Mouse (Mus musculus) adrenal gland, postnatal 4 days (tissue): Measurements from ENCODE around the gene Ntsr1. TPM values are rescaled to one million over a fixed set of nuclear protein-coding genes. Genes with fewer than 3 reads are reported as not detected.

Source experiments
- DNase-seq, 2 experiments: peaks; one replicate each; pipeline ENCODE4 v3.0.0; 2021 to 2022; ENCODE audit warnings: low spot score in 2 of 2, mixed read lengths in 2 of 2
- total RNA-seq, 2 experiments: library from RNA; stranded (reverse); gene quantifications; 2 replicates each; pipeline ENCODE4 v1.2.3; 2021

Ntsr1 gene
- total RNA-seq, 2 experiments from 2014 or later: 0.25 to 0.73 TPM

- DNase-seq: no peak
These were observed 56.7 kb downstream of the Ntsr1 start for GRCm38 (mm10) chr2:180556470-180556869.

GRCm38 (mm10) chr2:180560245-180560644 lies 60.5 kb downstream of the Ntsr1 start:
- DNase-seq: no peak

GRCm38 (mm10) chr2:180562146-180562545 lies 62.4 kb downstream of the Ntsr1 start:
- no peak for DNase-seq

- no peak for DNase-seq
These were observed 63.5 kb downstream of the Ntsr1 start for GRCm38 (mm10) chr2:180563296-180563695.

GRCm38 (mm10) chr2:180563841-180564240 lies 64.1 kb downstream of the Ntsr1 start:
- DNase-seq: no peak

GRCm38 (mm10) chr2:180566240-180566913 lies 66.6 kb downstream of the Ntsr1 start:
- DNase-seq: no peak

- DNase-seq: no peak
These were observed 69.4 kb downstream of the Ntsr1 start for GRCm38 (mm10) chr2:180569028-180569643.

GRCm38 (mm10) chr2:180576482-180576881 lies 76.7 kb downstream of the Ntsr1 start:
- DNase-seq: no peak

- DNase-seq: no peak
These were observed 78.9 kb downstream of the Ntsr1 start for GRCm38 (mm10) chr2:180578686-180579085.

- no peak for DNase-seq
These were observed 81.2 kb downstream of the Ntsr1 start, which contains the start of gene Mrgbp for GRCm38 (mm10) chr2:180581002-180581401. Mrgbp (plus strand) TSS chr2:180581304.

GRCm38 (mm10) chr2:180582481-180583153 lies 82.8 kb downstream of the Ntsr1 start:
- peak; percentile 97 to 98 for DNase-seq

GRCm38 (mm10) chr2:180583154-180583507 lies 83.4 kb downstream of the Ntsr1 start:
- no peak for DNase-seq

GRCm38 (mm10) chr2:180588736-180589122 lies 89.0 kb downstream of the Ntsr1 start:
- DNase-seq: no peak

GRCm38 (mm10) chr2:180589123-180589831 lies 89.5 kb downstream of the Ntsr1 start, which contains the start of gene Ogfr:
Ogfr (plus strand) TSS chr2:180589245.
- peak; percentile 52 to 77 for DNase-seq

Other genes with a start within 250 kb of the Ntsr1 start
- gene Rps21, start 242.6 kb upstream of the Ntsr1 start, total RNA-seq: 1,000 to 10,000 TPM; 1,005 to 1,051 TPM
- gene Cables2, start 226.5 kb upstream of the Ntsr1 start, total RNA-seq: 10 to 100 TPM; 19.8 to 21.2 TPM
- gene Rbbp8nl, start 210.1 kb upstream of the Ntsr1 start, total RNA-seq: not detected
- gene Gata5, start 165.3 kb upstream of the Ntsr1 start, total RNA-seq: under 1 TPM; 0.45 to 0.65 TPM
- gene Slco4a1, start 43.7 kb upstream of the Ntsr1 start, total RNA-seq: under 1 TPM; 0.59 TPM
- 10 to 100 TPM; 28.2 to 29.3 TPM for gene Mrgbp, start 81.3 kb downstream of the Ntsr1 start, total RNA-seq
- 10 to 100 TPM; 61.4 to 66.1 TPM for gene Ogfr, start 89.3 kb downstream of the Ntsr1 start, total RNA-seq
- gene Col9a3, start 97.8 kb downstream of the Ntsr1 start, total RNA-seq: 1 to 10 TPM; 2.3 to 3.1 TPM
- gene Tcfl5, start 142.7 kb downstream of the Ntsr1 start, total RNA-seq: under 1 TPM; 0.34 to 0.90 TPM
- 10 to 100 TPM; 60.8 to 63.3 TPM for gene Dido1, start 210.0 kb downstream of the Ntsr1 start, total RNA-seq
- gene Gid8, start 210.1 kb downstream of the Ntsr1 start, total RNA-seq: 10 to 100 TPM; 72.6 to 78.2 TPM
- 1 to 10 TPM; 2.9 to 3.2 TPM for gene Slc17a9, start 225.3 kb downstream of the Ntsr1 start, total RNA-seq